Mouse (Mus musculus): Measurements from ENCODE around the gene Cdk8.

DNA sequence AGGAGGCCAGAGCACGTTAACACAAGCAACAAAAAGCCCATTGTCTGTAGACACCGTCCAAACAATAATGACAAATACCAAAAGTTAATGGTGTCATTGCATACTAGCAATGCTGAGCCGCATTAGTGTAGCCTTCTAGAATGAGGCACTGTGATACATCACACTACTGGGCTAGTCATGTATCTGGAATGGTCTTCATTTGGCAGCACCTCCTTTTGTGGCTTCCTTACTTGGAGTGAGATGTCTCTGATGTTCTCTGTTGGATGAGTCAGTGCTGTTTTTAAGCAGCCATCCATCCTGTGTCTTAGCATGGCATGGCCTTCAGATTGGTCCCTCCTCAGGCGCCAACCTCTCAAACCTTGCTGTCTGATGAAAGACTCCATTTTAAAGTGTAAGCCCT is 42.1 kb downstream of the Cdk8 start:
- no peak for TF ChIP-seq CTCF (conservative IDR thresholded peaks at IDR 0.05; ENCODE audit: low read length)
- no peak for TF ChIP-seq NANOG (IDR thresholded peaks at IDR 0.05; ENCODE audit: borderline replicate concordance, low read length)
- no peak for TF ChIP-seq POU5F1 (IDR thresholded peaks at IDR 0.05; ENCODE audit: borderline replicate concordance, low read length)
